Mouse (Mus musculus) G1E (cell line): Measurements from ENCODE around the gene Asap2.

Experiments
- CTCF ChIP-seq: IDR thresholded peaks from 2 replicates; pipeline ENCODE4 v1.5.1; 2012; ENCODE audit warnings: low read depth, low read length, inconsistent platforms, mixed read lengths
- GATA1 ChIP-seq: IDR thresholded peaks from 2 replicates; pipeline ENCODE4 v1.6.1; 2012; ENCODE audit warnings: borderline replicate concordance, low read length, inconsistent platforms, mixed read lengths
- POLR2AphosphoS5 ChIP-seq: IDR thresholded peaks from 2 replicates; pipeline ENCODE4 v1.6.1; 2012; ENCODE audit warnings: low read depth, low read length, inconsistent platforms; ENCODE audit not compliant: insufficient replicate concordance
- TAL1 ChIP-seq: conservative IDR thresholded peaks from 2 replicates; pipeline ENCODE4 v1.6.1; 2012; ENCODE audit warnings: low read depth, low read length, inconsistent platforms, mixed read lengths

DNA sequence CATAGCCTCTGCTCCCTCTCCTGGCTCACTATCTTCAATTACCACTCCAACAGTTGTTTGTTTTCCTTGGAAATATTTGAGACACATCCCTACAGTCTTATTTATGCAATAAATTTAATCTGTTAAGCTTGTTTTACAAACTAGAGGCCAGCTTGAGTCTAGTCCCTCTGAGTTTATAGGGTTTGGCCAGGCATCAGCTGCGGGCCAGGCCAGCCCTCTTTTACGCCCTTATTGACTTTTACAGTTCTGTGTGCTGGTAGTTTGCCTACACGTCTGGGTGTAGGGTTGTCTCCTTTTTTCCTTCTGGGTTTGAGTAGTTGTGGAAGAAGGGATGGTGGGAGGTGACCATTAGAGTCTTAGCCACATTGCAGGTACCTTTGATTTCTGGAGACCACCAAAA is 173.4 kb downstream of the Asap2 start:
- no peak for TF ChIP-seq CTCF
- TF ChIP-seq TAL1: no peak
- no peak for TF ChIP-seq GATA1
- TF ChIP-seq POLR2AphosphoS5: no peak
